Comparison of ENCODE assay signal across 20 mouse cellular contexts in genomic region chr4:119512731-119513141, GRCm38 (mm10). TPM values are rescaled to one million over a fixed set of nuclear protein-coding genes. Genes with fewer than 3 reads are reported as not detected.
DNase-seq lines count a peak whose midpoint lies in the region; ATAC-seq and TF ChIP-seq lines count a peak whose summit lies in the region.
"Had no signal": no experiment of that assay in that cellular context is flagged by ENCODE, and none has a peak within 500 bp of the region (broad histone marks: within the 10 kb centered on the region; RNA-seq: fewer than 3 reads in every experiment).

No protein-coding gene starts in this region.

- no peak overlapping the region for H3K9ac ChIP-seq in heart, embryonic 11.5 days (ENCODE audit: low read depth, low read length)
- no peak overlapping the region for H3K9ac ChIP-seq in midbrain, postnatal 0 days (replicated peaks; ENCODE audit: low read length, poor library complexity, severe bottlenecking)
- H3K9ac ChIP-seq: embryonic facial prominence, embryonic 12.5 days; forebrain, postnatal 0 days; lung, embryonic 14.5 days had no signal

- H3K9me3 ChIP-seq in heart, embryonic 11.5 days (replicated peaks; ENCODE audit: control insufficient read depth, low read length) = no peaks in the 10 kb centered on the region
- no peaks in the 10 kb centered on the region for H3K9me3 ChIP-seq in midbrain, postnatal 0 days (ENCODE audit: low read length)
- H3K9me3 ChIP-seq: embryonic facial prominence, embryonic 12.5 days; hindbrain, embryonic 10.5 days; midbrain, embryonic 10.5 days had no signal

- 17% methylated on average over 3 of the region's 3 CpGs for WGBS in heart, embryonic 11.5 days (ENCODE audit: insufficient replicate concordance)
- 68% methylated on average over 3 of the region's 3 CpGs for WGBS in midbrain, postnatal 0 days

- DNase-seq in adipocyte (ENCODE audit: low spot score) = peak; percentile 19
- peak; percentile 5 to 13 for DNase-seq in heart, postnatal 14 days
- DNase-seq in lung, postnatal 4 days = peak; percentile 22 to 64
- no peak for DNase-seq in layer of hippocampus, postnatal 10 days (ENCODE audit: low spot score in 2 of 2)
- DNase-seq in left cerebral cortex, postnatal 36 days (ENCODE audit: low spot score in 2 of 2) = no peak
- no peak for DNase-seq in midbrain, postnatal 0 days (ENCODE audit: low spot score)
- DNase-seq: cerebellum, adult 8-10 months; forebrain, postnatal 0 days; gastrocnemius, postnatal 14 days; kidney, adult 9 months; lung, embryonic 14.5 days; right cerebral cortex, postnatal 4 days; thymus, postnatal 4 days had no signal

- peak; percentile 77 for ATAC-seq in heart, embryonic 11.5 days (replicated peaks; ENCODE audit: insufficient number of reproducible peaks, low FRiP score, low TSS enrichment)
- no peak for ATAC-seq in midbrain, postnatal 0 days (ENCODE audit: low FRiP score)
- ATAC-seq: forebrain, postnatal 0 days had no signal

- H3K4me1 ChIP-seq in heart, embryonic 11.5 days (ENCODE audit: control insufficient read depth, insufficient read depth, low read length) = peaks cover 5% of the 10 kb centered on the region; the same call in 1 of the 2 replicates
- H3K4me1 ChIP-seq in midbrain, postnatal 0 days (ENCODE audit: insufficient read depth, low read length) = no peaks in the 10 kb centered on the region
- H3K4me1 ChIP-seq: embryonic facial prominence, embryonic 12.5 days; hindbrain, embryonic 10.5 days; midbrain, embryonic 10.5 days had no signal

- no peak for TF ChIP-seq CTCF in midbrain, postnatal 0 days (IDR thresholded peaks at IDR 0.05)

- no peaks in the 10 kb centered on the region for H3K36me3 ChIP-seq in heart, embryonic 11.5 days (ENCODE audit: control insufficient read depth, insufficient read depth, low read length)
- no peaks in the 10 kb centered on the region for H3K36me3 ChIP-seq in midbrain, postnatal 0 days (ENCODE audit: insufficient read depth, low read length)
- H3K36me3 ChIP-seq: embryonic facial prominence, embryonic 12.5 days; hindbrain, embryonic 10.5 days; midbrain, embryonic 10.5 days had no signal

- no peaks in the 10 kb centered on the region for H3K27me3 ChIP-seq in heart, embryonic 11.5 days (ENCODE audit: control insufficient read depth, insufficient read depth, low read length)
- no peaks in the 10 kb centered on the region for H3K27me3 ChIP-seq in midbrain, postnatal 0 days (ENCODE audit: insufficient read depth, low read length)
- H3K27me3 ChIP-seq: embryonic facial prominence, embryonic 12.5 days had no signal

- H3K27ac ChIP-seq in heart, embryonic 11.5 days (ENCODE audit: low read depth, low read length) = peak overlapping the region; percentile 86
- H3K27ac ChIP-seq in midbrain, postnatal 0 days (ENCODE audit: low read depth, low read length) = no peak overlapping the region
- H3K27ac ChIP-seq: embryonic facial prominence, embryonic 12.5 days; hindbrain, embryonic 10.5 days; midbrain, embryonic 10.5 days had no signal

- H3K4me3 ChIP-seq in heart, embryonic 11.5 days (ENCODE audit: low read depth, low read length) = 0 out of 2 replicates have a peak overlapping the region, but pooled peaks have one; percentile 6
- no peak overlapping the region for H3K4me3 ChIP-seq in midbrain, postnatal 0 days (ENCODE audit: low read depth, low read length)
- H3K4me3 ChIP-seq: embryonic facial prominence, embryonic 12.5 days; hindbrain, embryonic 10.5 days; midbrain, embryonic 10.5 days had no signal

- peak overlapping the region; percentile 36 for H3K4me2 ChIP-seq in heart, embryonic 11.5 days
- H3K4me2 ChIP-seq in midbrain, postnatal 0 days (ENCODE audit: low read depth, low read length, poor library complexity, severe bottlenecking) = no peak overlapping the region
- H3K4me2 ChIP-seq: embryonic facial prominence, embryonic 12.5 days; lung, embryonic 14.5 days had no signal

- intact Hi-C loops in heart, postnatal 14 days (cut with DNase I) = loop anchor here (5.0 kb wide), 1 partner anchor 50 kb away; no protein-coding TSS in a partner anchor
- intact Hi-C loops in left cerebral cortex, postnatal 36 days (cut with DNase I) = no loop called here

RNA-seq across cellular contexts. Expression of gene Rimkla, which starts 20.3 kb away (rescaled TPM):
- polyA plus RNA-seq in heart, embryonic 11.5 days (2014; fragmentation: Nextera tagmentation; extraction: Ambion mirVana) = 5.3 and 6.1 TPM in 2 replicates
- under 1 TPM; 0.68 to 0.76 TPM for total RNA-seq in heart, postnatal 14 days (2021)
- total RNA-seq in layer of hippocampus, postnatal 10 days (2021) = 10 to 100 TPM; 25.4 to 29.5 TPM
- 1 to 10 TPM; 6.5 to 7.9 TPM for total RNA-seq in left cerebral cortex, postnatal 36 days (2021)
- total RNA-seq in midbrain, postnatal 0 days (2014; rRNA removed) = 37.1 and 45.3 TPM in 2 replicates
- polyA plus RNA-seq in midbrain, postnatal 0 days (2015; fragmentation: Nextera tagmentation; extraction: Ambion mirVana) = 25.3 and 25.8 TPM in 2 replicates
- total RNA-seq: common myeloid progenitor, adult 5-6 weeks; liver, adult 2 months had no signal
- polyA plus RNA-seq: C2C12; liver, adult 2 months had no signal

RNA-seq across cellular contexts. Expression of gene Foxj3, which starts 24.1 kb away (rescaled TPM):
- 19.3 and 25.6 TPM in 2 replicates for polyA plus RNA-seq in heart, embryonic 11.5 days (2014; fragmentation: Nextera tagmentation; extraction: Ambion mirVana)
- total RNA-seq in heart, postnatal 14 days (2021) = 10 to 100 TPM; 26.5 to 32.7 TPM
- total RNA-seq in layer of hippocampus, postnatal 10 days (2021) = 10 to 100 TPM; 62.6 to 63.9 TPM
- total RNA-seq in left cerebral cortex, postnatal 36 days (2021) = 10 to 100 TPM; 65.4 to 71.2 TPM
- 39.1 and 46.0 TPM in 2 replicates for total RNA-seq in midbrain, postnatal 0 days (2014; rRNA removed)
- 21.3 and 26.4 TPM in 2 replicates for polyA plus RNA-seq in midbrain, postnatal 0 days (2015; fragmentation: Nextera tagmentation; extraction: Ambion mirVana)

RNA-seq across cellular contexts. Expression of gene Frg2f1, which starts 26.6 kb away (rescaled TPM):
- 3.0 and 4.2 TPM in 2 replicates for polyA plus RNA-seq in heart, embryonic 11.5 days (2014; fragmentation: Nextera tagmentation; extraction: Ambion mirVana)
- total RNA-seq in heart, postnatal 14 days (2021) = 1 to 10 TPM; 4.2 to 6.7 TPM
- total RNA-seq in layer of hippocampus, postnatal 10 days (2021) = 10 to 100 TPM; 28.1 to 28.8 TPM
- total RNA-seq in left cerebral cortex, postnatal 36 days (2021) = 10 to 100 TPM; 21.7 to 26.1 TPM
- total RNA-seq in midbrain, postnatal 0 days (2014; rRNA removed) = 19.0 and 27.4 TPM in 2 replicates
- 15.9 and 16.1 TPM in 2 replicates for polyA plus RNA-seq in midbrain, postnatal 0 days (2015; fragmentation: Nextera tagmentation; extraction: Ambion mirVana)

Comparison
In these comparisons a context has a peak if more than half of its experiments do, and no peak if none do; other contexts are left out.
1. DNase-seq: peak in adipocyte (single experiment), heart, postnatal 14 days (2 of 2) and lung, postnatal 4 days (2 of 2); none in layer of hippocampus, postnatal 10 days (0 of 2), left cerebral cortex, postnatal 36 days (0 of 2) and midbrain, postnatal 0 days (single experiment).
2. RNA of gene Rimkla, which starts 20.3 kb away (total RNA-seq): 37.1 to 45.3 TPM in midbrain, postnatal 0 days, 25.4 to 29.5 TPM in layer of hippocampus, postnatal 10 days and 6.5 to 7.9 TPM in left cerebral cortex, postnatal 36 days; 0.68 to 0.76 TPM in heart, postnatal 14 days; every median in the first group is over 4 times any median in the second.